Mouse (Mus musculus) cortical plate, adult 2 months (tissue): ENCODE measurements at regions not wholly inside any gene's neighbourhood (a gene's known extent, or its start where the extent isn't known, plus 50 kb on each side); places are given as distances from the start of the nearest gene placed in this dataset.

Experiments
- CTCF ChIP-seq: fragments of 200-500 bp; IDR thresholded peaks from 2 replicates; pipeline ENCODE4 v1.5.1; 2011; ENCODE audit warnings: mild to moderate bottlenecking, control low read depth, low read length; ENCODE audit not compliant: insufficient read depth; ENCODE audit errors: extremely low read depth
- POLR2A ChIP-seq: fragments of 200-500 bp; IDR thresholded peaks from 2 replicates; pipeline ENCODE4 v1.6.1; 2011; ENCODE audit warnings: mild to moderate bottlenecking, low read length, control low read depth; ENCODE audit not compliant: insufficient read depth; ENCODE audit errors: extremely low read depth

GRCm38 (mm10) chr4:50041476-50041875 is 195.9 kb upstream of the Grin3a start:
- no peak for TF ChIP-seq CTCF
- no peak for TF ChIP-seq POLR2A
